Mouse (Mus musculus) C2C12 (cell line): ENCODE measurements around the gene Trpm8. TPM values are rescaled to one million over a fixed set of nuclear protein-coding genes. Genes with fewer than 3 reads are reported as not detected.

Source experiments
- H3K27me3 ChIP-seq: one replicate; pipeline ENCODE4 v1.6.1; 2011; ENCODE audit not compliant: control insufficient read depth, insufficient read depth, insufficient read length
- H3K36me3 ChIP-seq: one replicate; pipeline ENCODE4 v1.6.1; 2011; ENCODE audit not compliant: control insufficient read depth, insufficient read depth
- H3K4me3 ChIP-seq: one replicate; pipeline ENCODE4 v1.5.1; 2011; ENCODE audit warnings: mild to moderate bottlenecking, control low read depth; ENCODE audit not compliant: poor library complexity, insufficient read depth, severe bottlenecking
- H3K79me2 ChIP-seq: one replicate; pipeline ENCODE4 v1.6.1; 2011; ENCODE audit not compliant: control insufficient read depth, insufficient read depth
- H3K79me3 ChIP-seq: one replicate; pipeline ENCODE4 v1.6.1; 2011; ENCODE audit warnings: low read depth, control low read depth
- H3ac ChIP-seq: one replicate; pipeline ENCODE3; 2011; ENCODE audit warnings: low read depth; ENCODE audit not compliant: control insufficient read depth, insufficient read length
- CEBPB ChIP-seq: IDR thresholded peaks from one replicate; pipeline ENCODE4 v1.6.1; 2011; ENCODE audit warnings: low read depth, mild to moderate bottlenecking, control low read depth, moderate library complexity
- CTCF ChIP-seq: IDR thresholded peaks from one replicate; pipeline ENCODE4 v1.5.1; 2011; ENCODE audit not compliant: control insufficient read depth, insufficient read depth, insufficient read length
- FOSL1 ChIP-seq: IDR thresholded peaks from one replicate; pipeline ENCODE4 v1.8.0; 2011; ENCODE audit warnings: mild to moderate bottlenecking, low read length; ENCODE audit not compliant: poor library complexity, insufficient read depth, severe bottlenecking
- MAX ChIP-seq: IDR thresholded peaks from one replicate; pipeline ENCODE4 v1.6.1; 2011; ENCODE audit warnings: mild to moderate bottlenecking, control low read depth
- MYOD1 ChIP-seq: IDR thresholded peaks from one replicate; pipeline ENCODE4 v1.6.1; 2011; ENCODE audit warnings: low read depth; ENCODE audit not compliant: control insufficient read depth, insufficient read length
- MYOG ChIP-seq: IDR thresholded peaks from one replicate; pipeline ENCODE4 v1.6.1; 2011; ENCODE audit not compliant: control insufficient read depth, insufficient read length; ENCODE audit errors: extremely low read depth
- USF1 ChIP-seq: IDR thresholded peaks from one replicate; pipeline ENCODE4 v1.6.1; 2011; ENCODE audit warnings: low read depth, mild to moderate bottlenecking, control low read depth, moderate library complexity
- polyA plus RNA-seq: library from polyadenylated mRNA; unstranded; fragments of >200 nt; fragmentation: generic; extraction: Trizol; gene quantifications from one replicate; pipeline ENCODE4 v1.2.1, GENCODE M21; 2012; ENCODE audit warnings: missing spikeins

Gene Trpm8
- polyA plus RNA-seq, 1 experiment = 0.02 TPM

GRCm38 (mm10) chr1:88262961-88263360, 14.5 kb upstream of the Trpm8 start:
- no peak for TF ChIP-seq CEBPB
- no peak for TF ChIP-seq MAX
- TF ChIP-seq MYOG = no peak
- TF ChIP-seq FOSL1 = no peak
- TF ChIP-seq USF1 = no peak
- TF ChIP-seq CTCF = no peak

GRCm38 (mm10) chr1:88263778-88264177, 13.7 kb upstream of the Trpm8 start:
- no peak overlapping the region for H3ac ChIP-seq
- H3K4me3 ChIP-seq = no peak overlapping the region
- H3K79me3 ChIP-seq = peaks cover 9% of the 10 kb centered on the region
- H3K27me3 ChIP-seq = no peaks in the 10 kb centered on the region
- peaks cover 78% of the 10 kb centered on the region for H3K36me3 ChIP-seq
- TF ChIP-seq CTCF = no peak
- peaks cover 62% of the 10 kb centered on the region for H3K79me2 ChIP-seq

More at GRCm38 (mm10) chr1:88262961-88263360, 14.5 kb upstream of the Trpm8 start:
- peaks cover 70% of the 10 kb centered on the region for H3K36me3 ChIP-seq
- no peaks in the 10 kb centered on the region for H3K27me3 ChIP-seq
- no peak overlapping the region for H3ac ChIP-seq
- peaks cover 59% of the 10 kb centered on the region for H3K79me2 ChIP-seq
- peaks cover 9% of the 10 kb centered on the region for H3K79me3 ChIP-seq
- no peak overlapping the region for H3K4me3 ChIP-seq

GRCm38 (mm10) chr1:88264237-88264868, 13.1 kb upstream of the Trpm8 start:
- Histone ChIP-seq H3K79me2 (peaks cover 62% of the 10 kb centered on the region), H3K4me3 (no peak overlapping the region), H3ac (no peak overlapping the region), H3K36me3 (peaks cover 84% of the 10 kb centered on the region), H3K27me3 (no peaks in the 10 kb centered on the region), H3K79me3 (peaks cover 9% of the 10 kb centered on the region)
- TF ChIP-seq CEBPB (no peak), MAX (no peak), CTCF (no peak), USF1 (no peak), FOSL1 (no peak), MYOD1 (no peak), MYOG (no peak)

GRCm38 (mm10) chr1:88264869-88265240, 12.6 kb upstream of the Trpm8 start:
- H3K79me3 ChIP-seq = peaks cover 9% of the 10 kb centered on the region
- H3K36me3 ChIP-seq = peaks cover 89% of the 10 kb centered on the region
- no peaks in the 10 kb centered on the region for H3K27me3 ChIP-seq
- no peak for TF ChIP-seq MAX
- no peak for TF ChIP-seq FOSL1
- TF ChIP-seq MYOG = no peak
- no peak for TF ChIP-seq CEBPB
- TF ChIP-seq MYOD1 = no peak
- no peak for TF ChIP-seq USF1
- no peak for TF ChIP-seq CTCF
- peaks cover 62% of the 10 kb centered on the region for H3K79me2 ChIP-seq
- no peak overlapping the region for H3ac ChIP-seq
- no peak overlapping the region for H3K4me3 ChIP-seq

DNA sequence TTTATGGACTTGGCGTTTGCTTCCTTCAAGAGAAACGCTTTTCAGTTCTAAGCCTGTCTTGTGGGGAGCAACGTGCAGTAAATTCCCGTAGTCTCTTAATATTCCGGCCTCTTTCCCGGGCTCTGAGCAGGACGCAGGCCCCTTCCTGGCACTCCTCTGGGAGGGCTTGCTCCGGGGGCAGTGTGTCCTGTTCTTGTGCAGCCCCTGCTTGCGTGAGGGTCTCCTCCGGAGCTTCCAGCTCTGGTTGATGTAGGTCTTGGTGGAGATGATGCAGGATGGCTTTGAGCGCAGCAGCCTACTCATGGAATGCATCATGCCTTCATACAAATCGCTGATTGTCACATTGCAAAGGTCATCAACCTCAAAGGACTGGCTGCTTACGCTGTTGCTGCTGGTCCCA, 11.3 kb upstream of the Trpm8 start:
- Histone ChIP-seq H3K36me3 (peaks cover 93% of the 10 kb centered on the region), H3ac (no peak overlapping the region), H3K79me2 (peaks cover 62% of the 10 kb centered on the region), H3K4me3 (no peak overlapping the region), H3K27me3 (no peaks in the 10 kb centered on the region), H3K79me3 (peaks cover 9% of the 10 kb centered on the region)
- TF ChIP-seq MYOD1 = no peak
- no peak for TF ChIP-seq CEBPB
- TF ChIP-seq MYOG = no peak
- no peak for TF ChIP-seq CTCF
- TF ChIP-seq USF1 = no peak
- no peak for TF ChIP-seq MAX
- TF ChIP-seq FOSL1 = no peak

DNA sequence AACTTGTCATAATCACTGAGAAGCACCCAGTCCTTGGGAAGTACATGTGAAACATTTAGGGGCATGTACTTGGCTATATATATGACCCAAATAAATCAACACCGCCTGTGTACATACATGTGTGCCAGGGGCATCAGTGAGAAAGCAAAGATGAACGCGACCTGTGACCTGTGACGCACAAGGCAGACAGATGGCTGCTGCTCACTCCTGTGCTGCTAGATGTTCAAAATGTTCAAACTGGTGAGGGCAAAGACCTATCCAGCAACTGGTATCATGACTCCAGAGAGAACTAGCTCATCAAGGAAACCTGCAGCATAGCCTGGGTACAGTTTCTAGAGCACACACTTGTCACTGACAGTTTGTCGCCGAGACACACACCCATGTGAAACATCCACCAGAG, 10.0 kb upstream of the Trpm8 start:
- Histone ChIP-seq H3K27me3 (no peaks in the 10 kb centered on the region), H3K79me3 (peaks cover 9% of the 10 kb centered on the region), H3K79me2 (peaks cover 64% of the 10 kb centered on the region), H3K36me3 (peaks cover 92% of the 10 kb centered on the region), H3ac (no peak overlapping the region), H3K4me3 (no peak overlapping the region)
- TF ChIP-seq FOSL1 (no peak), CEBPB (no peak), MAX (no peak), USF1 (no peak), MYOD1 (no peak), MYOG (no peak), CTCF (no peak)
